Mouse (Mus musculus) lung, embryonic 16.5 days (tissue): ENCODE measurements at regions not wholly inside any gene's neighbourhood (a gene's known extent, or its start where the extent isn't known, plus 50 kb on each side); places are given as distances from the start of the nearest gene placed in this dataset.

Experiments
- ATAC-seq: fragments of 200-750 bp; cut with Nextera tagmentation; 2 replicates; pipeline ENCODE4 v1.8.0; 2017; ENCODE audit warnings: low read depth, mild to moderate bottlenecking, moderate library complexity
- H3K27ac ChIP-seq: fragments of 300-500 bp; sonication (generic); 2 replicates; pipeline ENCODE4 v1.5.1; 2014; ENCODE audit warnings: mild to moderate bottlenecking, control low read depth, low read length
- H3K27me3 ChIP-seq: fragments of 300-500 bp; sonication (generic); 2 replicates; pipeline ENCODE4 v1.6.1; 2014; ENCODE audit warnings: low read depth, low read length, mixed read lengths; ENCODE audit not compliant: control insufficient read depth, insufficient read depth
- H3K36me3 ChIP-seq: fragments of 300-500 bp; sonication (generic); 2 replicates; pipeline ENCODE4 v1.6.1; 2014; ENCODE audit warnings: low read length; ENCODE audit not compliant: control insufficient read depth, insufficient read depth
- H3K4me1 ChIP-seq: fragments of 300-500 bp; sonication (generic); replicated peaks from 2 replicates; pipeline ENCODE4 v1.6.1; 2014; ENCODE audit warnings: low read length, mixed read lengths; ENCODE audit not compliant: control insufficient read depth, insufficient read depth
- H3K4me2 ChIP-seq: fragments of 300-500 bp; sonication (generic); 2 replicates; pipeline ENCODE4 v1.6.1; 2014; ENCODE audit warnings: low read depth, low read length, control low read depth
- H3K4me3 ChIP-seq: fragments of 300-500 bp; sonication (generic); 2 replicates; pipeline ENCODE4 v1.5.1; 2014; ENCODE audit warnings: mild to moderate bottlenecking, low read length, control low read depth
- H3K9ac ChIP-seq: fragments of 300-500 bp; sonication (generic); 2 replicates; pipeline ENCODE4 v1.6.1; 2014; ENCODE audit warnings: low read length, control low read depth
- H3K9me3 ChIP-seq: fragments of 300-500 bp; sonication (generic); 2 replicates; pipeline ENCODE4 v1.6.1; 2016; ENCODE audit warnings: low read length; ENCODE audit not compliant: control insufficient read depth
- WGBS: fragments of 180-500 bp; shearing (Covaris S2); extraction: QIAGEN DNeasy Blood & Tissue Kit; methylation state at CpG from one replicate; pipeline ENCODE4 v1.1.7; 2014; 5-methylcytosine and 5-hydroxymethylcytosine counted together

GRCm38 (mm10) chr13:44174236-44174635 lies 389.7 kb downstream of the Cd83 start:
- no peaks in the 10 kb centered on the region; the same call in 1 of the 2 replicates for H3K4me1 ChIP-seq
- no peaks in the 10 kb centered on the region for H3K9me3 ChIP-seq
- H3K9ac ChIP-seq: no peak overlapping the region
- H3K36me3 ChIP-seq: no peaks in the 10 kb centered on the region
- no peaks in the 10 kb centered on the region for H3K27me3 ChIP-seq
- 90% methylated on average over 2 of the region's 2 CpGs for WGBS
- H3K27ac ChIP-seq: no peak overlapping the region
- no peak overlapping the region for H3K4me3 ChIP-seq
- no peak overlapping the region for H3K4me2 ChIP-seq
- no peak for ATAC-seq

DNA sequence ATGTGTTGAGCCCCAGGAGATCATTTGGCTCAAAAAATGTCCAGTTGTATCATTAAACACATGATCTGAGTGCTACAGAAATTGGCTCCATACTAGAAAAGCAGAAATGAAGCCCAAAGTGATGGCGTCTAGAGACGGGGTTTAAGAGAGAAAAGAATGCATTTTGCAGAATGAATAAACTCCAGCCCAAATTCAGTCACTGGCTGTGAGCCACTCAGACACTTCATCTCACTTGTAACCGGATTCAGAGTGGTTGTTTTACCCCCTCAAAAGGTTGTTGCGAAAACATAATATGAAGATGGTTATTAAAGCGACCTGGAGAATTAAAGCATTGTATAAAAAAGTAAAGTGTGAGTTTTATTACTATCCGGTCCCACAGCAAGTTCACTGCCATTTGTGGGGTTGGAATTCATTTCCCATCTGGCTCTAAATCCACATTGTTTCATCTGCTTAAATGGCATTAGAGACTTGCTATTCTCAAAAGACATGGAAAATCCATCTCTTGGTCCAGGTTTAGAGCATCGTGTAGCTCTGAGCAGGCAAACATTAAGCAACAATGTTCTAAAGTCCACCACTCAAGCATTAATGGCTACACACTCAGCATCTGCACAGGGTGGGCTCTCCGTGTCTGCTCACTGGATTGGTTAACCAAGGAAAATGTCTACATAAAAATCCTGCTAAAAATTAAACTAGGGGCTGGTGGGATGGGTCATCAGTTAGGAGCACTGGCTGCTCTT lies 390.9 kb downstream of the Cd83 start:
- Histone ChIP-seq H3K27me3 (no peaks in the 10 kb centered on the region), H3K9me3 (no peaks in the 10 kb centered on the region), H3K36me3 (no peaks in the 10 kb centered on the region), H3K4me1 (no peaks in the 10 kb centered on the region; the same call in 1 of the 2 replicates), H3K27ac (no peak overlapping the region), H3K9ac (no peak overlapping the region), H3K4me3 (no peak overlapping the region), H3K4me2 (no peak overlapping the region)
- ATAC-seq: no peak
- WGBS: 47% methylated on average over 8 of the region's 8 CpGs

DNA sequence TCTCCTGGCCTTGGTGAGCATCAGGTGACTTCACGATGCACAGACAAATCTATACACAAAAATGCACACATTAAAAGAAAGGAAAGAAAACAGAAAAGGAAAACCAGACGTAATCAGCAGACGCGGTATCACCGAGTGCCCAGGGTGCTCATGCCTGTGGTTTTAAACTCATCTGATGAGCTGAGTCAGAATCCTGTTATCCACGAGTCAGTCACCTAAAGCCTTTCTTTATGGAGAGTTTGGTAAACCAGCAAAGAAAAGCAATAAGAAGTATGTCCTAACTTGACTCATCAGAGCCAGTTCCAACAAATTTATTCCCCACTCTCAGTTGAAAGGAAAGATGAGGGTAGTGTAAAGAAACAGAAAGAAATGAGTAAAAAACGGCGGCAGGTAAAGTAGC lies 391.5 kb downstream of the Cd83 start:
- no peak for ATAC-seq
- H3K4me1 ChIP-seq: no peaks in the 10 kb centered on the region; the same call in 1 of the 2 replicates
- no peaks in the 10 kb centered on the region for H3K27me3 ChIP-seq
- H3K4me2 ChIP-seq: no peak overlapping the region
- 84% methylated on average over 8 of the region's 8 CpGs for WGBS
- no peak overlapping the region for H3K4me3 ChIP-seq
- no peak overlapping the region for H3K27ac ChIP-seq
- no peaks in the 10 kb centered on the region for H3K36me3 ChIP-seq
- no peak overlapping the region for H3K9ac ChIP-seq
- no peaks in the 10 kb centered on the region for H3K9me3 ChIP-seq

DNA sequence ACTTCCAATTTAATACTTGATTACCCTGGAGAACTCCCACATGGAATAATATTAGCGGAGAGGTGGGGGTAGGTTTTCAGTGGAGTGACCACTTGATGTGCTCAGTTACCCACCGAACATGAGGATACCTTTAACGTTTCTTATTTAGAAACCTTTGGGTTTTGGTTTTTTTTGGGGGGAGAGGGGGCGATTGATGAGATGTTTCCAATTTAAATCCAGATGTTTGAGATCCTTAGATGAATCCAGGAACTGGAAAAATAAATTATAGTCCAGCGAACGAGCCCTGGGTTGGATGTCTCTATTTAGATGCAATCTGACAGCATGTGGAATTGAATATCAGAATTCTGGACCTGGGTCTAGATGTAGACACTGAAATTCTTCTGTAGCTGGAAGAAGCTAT lies 393.4 kb downstream of the Cd83 start:
- Histone ChIP-seq H3K36me3 (no peaks in the 10 kb centered on the region), H3K27me3 (no peaks in the 10 kb centered on the region), H3K4me2 (no peak overlapping the region), H3K4me3 (no peak overlapping the region), H3K4me1 (no peaks in the 10 kb centered on the region; the same call in none of the 2 replicates), H3K9ac (no peak overlapping the region), H3K9me3 (no peaks in the 10 kb centered on the region), H3K27ac (no peak overlapping the region)
- WGBS: 73% methylated on average over 6 of the region's 6 CpGs
- no peak for ATAC-seq

GRCm38 (mm10) chr13:44180384-44180783 lies 395.8 kb downstream of the Cd83 start:
- no peak overlapping the region for H3K4me2 ChIP-seq
- 62% methylated on average over 3 of the region's 3 CpGs for WGBS
- H3K4me3 ChIP-seq: no peak overlapping the region
- H3K9ac ChIP-seq: no peak overlapping the region
- H3K9me3 ChIP-seq: no peaks in the 10 kb centered on the region
- no peaks in the 10 kb centered on the region for H3K27me3 ChIP-seq
- ATAC-seq: no peak
- H3K27ac ChIP-seq: no peak overlapping the region
- H3K36me3 ChIP-seq: no peaks in the 10 kb centered on the region
- H3K4me1 ChIP-seq: no peaks in the 10 kb centered on the region; the same call in 1 of the 2 replicates

GRCm38 (mm10) chr13:44182544-44183191 lies 398.1 kb downstream of the Cd83 start:
- H3K9ac ChIP-seq: no peak overlapping the region
- no peaks in the 10 kb centered on the region for H3K36me3 ChIP-seq
- H3K27ac ChIP-seq: no peak overlapping the region
- ATAC-seq: no peak
- H3K9me3 ChIP-seq: no peaks in the 10 kb centered on the region
- 26% methylated on average over 15 of the region's 15 CpGs for WGBS
- no peaks in the 10 kb centered on the region for H3K27me3 ChIP-seq
- no peak overlapping the region for H3K4me3 ChIP-seq
- H3K4me1 ChIP-seq: no peaks in the 10 kb centered on the region; the same call in 1 of the 2 replicates
- H3K4me2 ChIP-seq: peak overlapping the region; percentile 27; the same call in 1 of the 2 replicates

DNA sequence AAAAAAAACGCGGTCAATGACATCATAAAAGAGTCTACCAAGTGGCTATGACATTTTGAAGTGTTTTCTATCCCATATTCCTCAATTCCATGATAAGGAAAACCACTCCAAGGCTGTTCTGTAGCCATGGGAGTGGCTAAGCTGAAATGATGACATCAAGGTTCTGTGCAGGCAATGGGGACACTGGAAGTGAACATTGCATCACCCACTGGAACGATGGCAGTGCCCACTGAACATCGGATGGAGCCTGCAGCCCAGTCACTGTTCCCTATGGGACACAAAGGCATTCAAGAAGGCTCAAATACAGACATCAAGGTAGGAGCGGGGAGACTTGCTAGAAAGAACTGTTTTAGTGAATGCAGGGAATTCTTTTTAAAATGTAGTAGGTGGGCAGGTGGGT lies 410.8 kb downstream of the Cd83 start:
- H3K9ac ChIP-seq: no peak overlapping the region
- no peaks in the 10 kb centered on the region for H3K4me1 ChIP-seq
- WGBS: 88% methylated on average over 5 of the region's 5 CpGs
- no peaks in the 10 kb centered on the region for H3K36me3 ChIP-seq
- no peaks in the 10 kb centered on the region for H3K27me3 ChIP-seq
- no peak for ATAC-seq
- H3K4me2 ChIP-seq: no peak overlapping the region
- H3K4me3 ChIP-seq: no peak overlapping the region
- no peaks in the 10 kb centered on the region for H3K9me3 ChIP-seq
- H3K27ac ChIP-seq: no peak overlapping the region

DNA sequence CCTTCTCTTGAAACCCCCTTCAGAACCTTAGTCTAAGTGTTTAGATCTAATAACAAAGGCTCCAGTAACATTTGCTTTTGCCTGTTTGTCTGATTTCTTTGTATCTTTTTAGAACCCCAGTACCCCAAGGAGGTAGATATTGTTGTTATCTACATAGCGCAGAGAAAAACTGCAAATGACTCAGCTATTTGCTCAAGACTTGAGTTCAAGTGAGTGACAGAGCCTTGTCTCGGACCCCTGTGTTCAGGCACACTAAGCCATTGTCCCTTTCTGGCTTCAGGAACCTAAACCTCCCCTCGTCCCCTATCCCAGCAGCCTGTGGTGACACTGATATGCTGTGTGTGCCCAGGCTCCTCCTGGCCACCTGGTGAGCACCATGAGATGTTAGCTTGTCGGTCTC lies 421.5 kb downstream of the Cd83 start:
- no peak overlapping the region for H3K9ac ChIP-seq
- ATAC-seq: no peak

GRCm38 (mm10) chr13:44206448-44206847 lies 421.9 kb downstream of the Cd83 start:
- Histone ChIP-seq H3K9me3 (no peaks in the 10 kb centered on the region), H3K4me1 (peaks cover 15% of the 10 kb centered on the region), H3K4me3 (no peak overlapping the region), H3K27ac (no peak overlapping the region), H3K27me3 (no peaks in the 10 kb centered on the region), H3K9ac (no peak overlapping the region), H3K36me3 (no peaks in the 10 kb centered on the region), H3K4me2 (no peak overlapping the region)
- WGBS: 77% methylated on average over 4 of the region's 4 CpGs
- no peak for ATAC-seq

More for the DNA sequence above, 421.5 kb downstream of the Cd83 start:
- Histone ChIP-seq H3K9me3 (no peaks in the 10 kb centered on the region), H3K27me3 (no peaks in the 10 kb centered on the region), H3K4me2 (no peak overlapping the region), H3K36me3 (no peaks in the 10 kb centered on the region), H3K4me1 (peaks cover 15% of the 10 kb centered on the region), H3K4me3 (no peak overlapping the region), H3K27ac (no peak overlapping the region)
- WGBS: 65% methylated on average over 4 of the region's 4 CpGs
